Mouse (Mus musculus) 3T3-L1 (cell line): Measurements from ENCODE around the gene AA792892.
"Not testable (repeated sequence)": the region's sequence is repeated elsewhere in the genome, so short reads cannot be mapped to it uniquely, and the experiment has no call there.

Experiments
- DNase-seq: peaks from one replicate; pipeline ENCODE4 v3.0.0-alpha.2; 2015; ENCODE audit warnings: low read depth, low spot score

AA792892 gene

DNA sequence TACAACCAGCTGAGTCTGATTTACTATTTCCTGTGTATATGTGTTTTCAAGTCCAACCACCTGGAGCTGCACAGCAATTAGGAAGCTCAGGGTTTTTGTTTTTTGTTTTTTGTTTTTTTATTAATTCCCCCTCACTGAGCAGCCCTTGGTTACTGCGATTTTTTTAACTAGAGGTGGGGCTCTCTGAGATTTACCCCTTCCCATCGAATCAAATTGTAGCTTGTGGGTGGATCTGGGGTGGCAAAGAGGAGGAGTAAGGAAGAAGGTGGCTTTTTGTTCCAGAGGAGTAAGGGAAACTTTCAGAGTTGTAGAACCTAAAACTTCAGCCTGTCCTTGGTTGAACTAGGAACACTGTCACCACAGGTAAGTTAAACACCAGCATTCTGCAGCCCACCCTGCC is at the start of gene AA792892:
Gene AA792892, plus strand, starts transcription at position 301 of the 400 bp plus-strand sequence.
- not testable (repeated sequence) for DNase-seq

DNA sequence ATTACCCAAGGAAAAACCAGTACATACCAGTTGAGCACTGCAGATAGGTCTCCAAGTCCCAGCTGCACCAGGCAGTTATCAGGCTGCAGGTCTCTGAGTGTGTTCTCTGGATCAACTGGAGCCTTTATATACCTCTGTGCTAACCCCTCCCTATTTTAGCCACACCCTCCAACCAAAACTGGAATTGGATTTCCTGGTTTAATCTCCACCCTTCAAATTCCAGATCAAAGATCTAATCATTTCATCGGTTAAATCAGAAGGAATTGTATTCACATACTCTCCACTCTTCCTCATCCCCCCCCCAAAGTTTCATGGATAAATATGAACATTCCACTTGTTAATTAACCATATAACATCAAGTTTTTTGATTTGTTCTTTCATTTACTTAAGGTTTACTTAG is 32.9 kb upstream of the AA792892 start, which contains the start of gene A430089I19Rik:
Gene A430089I19Rik, minus strand, starts transcription at position 101 of the 400 bp plus-strand sequence.
- not testable (repeated sequence) for DNase-seq

GRCm38 (mm10) chr5:94314135-94314534 is 25.4 kb upstream of the AA792892 start, which contains the start of gene Gm6502:
Gm6502 (plus strand) TSS chr5:94314435.
- DNase-seq, result not testable (repeated sequence)
